Mouse (Mus musculus): Measurements from ENCODE around the gene Tnfaip8l1. TPM values are rescaled to one million over a fixed set of nuclear protein-coding genes. Genes with fewer than 3 reads are reported as not detected.

Gene Tnfaip8l1
- polyA plus RNA-seq (2015; fragmentation: Nextera tagmentation; extraction: Ambion mirVana), result 19.5 and 20.9 TPM in 2 replicates

- peak; percentile 89 for DNase-seq (ENCODE audit: low spot score)
Observed at GRCm38 (mm10) chr17:56162231-56162774, at the start of gene Tnfaip8l1. TSS of gene Tnfaip8l1 (plus strand) at chr17:56162477.

- no peak for DNase-seq (ENCODE audit: low spot score)
Observed at GRCm38 (mm10) chr17:56112743-56113142, 49.5 kb upstream of the Tnfaip8l1 start.

GRCm38 (mm10) chr17:56116193-56116592 is 46.1 kb upstream of the Tnfaip8l1 start:
- no peak for DNase-seq (ENCODE audit: low spot score)

- no peak for DNase-seq (ENCODE audit: low spot score)
Observed at GRCm38 (mm10) chr17:56117251-56117710, 45.0 kb upstream of the Tnfaip8l1 start, which contains the start of gene Plin5. TSS of gene Plin5 (minus strand) at chr17:56117596.

- DNase-seq (ENCODE audit: low spot score), result no peak
Observed at GRCm38 (mm10) chr17:56119431-56119830, 42.8 kb upstream of the Tnfaip8l1 start.

- DNase-seq (ENCODE audit: low spot score), result no peak
Observed at GRCm38 (mm10) chr17:56119981-56120880, 42.0 kb upstream of the Tnfaip8l1 start.

- DNase-seq (ENCODE audit: low spot score), result no peak
Observed at GRCm38 (mm10) chr17:56121826-56122225, 40.5 kb upstream of the Tnfaip8l1 start, which contains the start of gene Lrg1. TSS of gene Lrg1 (minus strand) at chr17:56122001.

- no peak for DNase-seq (ENCODE audit: low spot score)
Observed at GRCm38 (mm10) chr17:56123161-56123560, 39.1 kb upstream of the Tnfaip8l1 start.

GRCm38 (mm10) chr17:56123681-56124340 is 38.5 kb upstream of the Tnfaip8l1 start:
- DNase-seq (ENCODE audit: low spot score), result no peak

GRCm38 (mm10) chr17:56124377-56125275 is 37.7 kb upstream of the Tnfaip8l1 start:
- DNase-seq (ENCODE audit: low spot score), result peak; percentile 45

- no peak for DNase-seq (ENCODE audit: low spot score)
Observed at GRCm38 (mm10) chr17:56125276-56125630, 37.0 kb upstream of the Tnfaip8l1 start.

GRCm38 (mm10) chr17:56126175-56126574 is 36.1 kb upstream of the Tnfaip8l1 start:
- DNase-seq (ENCODE audit: low spot score), result no peak

- DNase-seq (ENCODE audit: low spot score), result no peak
Observed at GRCm38 (mm10) chr17:56128246-56128645, 34.0 kb upstream of the Tnfaip8l1 start.

- no peak for DNase-seq (ENCODE audit: low spot score)
Observed at GRCm38 (mm10) chr17:56131136-56131535, 31.1 kb upstream of the Tnfaip8l1 start.

GRCm38 (mm10) chr17:56131814-56132213 is 30.5 kb upstream of the Tnfaip8l1 start:
- DNase-seq (ENCODE audit: low spot score), result peak; percentile 73

- DNase-seq (ENCODE audit: low spot score), result peak; percentile 51
Observed at GRCm38 (mm10) chr17:56132661-56133060, 29.6 kb upstream of the Tnfaip8l1 start.

- DNase-seq (ENCODE audit: low spot score), result peak; percentile 27
Observed at GRCm38 (mm10) chr17:56133457-56134363, 28.6 kb upstream of the Tnfaip8l1 start.

GRCm38 (mm10) chr17:56134463-56134971 is 27.8 kb upstream of the Tnfaip8l1 start:
- peak; percentile 77 for DNase-seq (ENCODE audit: low spot score)

- DNase-seq (ENCODE audit: low spot score), result no peak
Observed at GRCm38 (mm10) chr17:56136558-56136957, 25.7 kb upstream of the Tnfaip8l1 start.
